8 mouse cellular contexts compared by ENCODE assay signal in the genomic region with DNA sequence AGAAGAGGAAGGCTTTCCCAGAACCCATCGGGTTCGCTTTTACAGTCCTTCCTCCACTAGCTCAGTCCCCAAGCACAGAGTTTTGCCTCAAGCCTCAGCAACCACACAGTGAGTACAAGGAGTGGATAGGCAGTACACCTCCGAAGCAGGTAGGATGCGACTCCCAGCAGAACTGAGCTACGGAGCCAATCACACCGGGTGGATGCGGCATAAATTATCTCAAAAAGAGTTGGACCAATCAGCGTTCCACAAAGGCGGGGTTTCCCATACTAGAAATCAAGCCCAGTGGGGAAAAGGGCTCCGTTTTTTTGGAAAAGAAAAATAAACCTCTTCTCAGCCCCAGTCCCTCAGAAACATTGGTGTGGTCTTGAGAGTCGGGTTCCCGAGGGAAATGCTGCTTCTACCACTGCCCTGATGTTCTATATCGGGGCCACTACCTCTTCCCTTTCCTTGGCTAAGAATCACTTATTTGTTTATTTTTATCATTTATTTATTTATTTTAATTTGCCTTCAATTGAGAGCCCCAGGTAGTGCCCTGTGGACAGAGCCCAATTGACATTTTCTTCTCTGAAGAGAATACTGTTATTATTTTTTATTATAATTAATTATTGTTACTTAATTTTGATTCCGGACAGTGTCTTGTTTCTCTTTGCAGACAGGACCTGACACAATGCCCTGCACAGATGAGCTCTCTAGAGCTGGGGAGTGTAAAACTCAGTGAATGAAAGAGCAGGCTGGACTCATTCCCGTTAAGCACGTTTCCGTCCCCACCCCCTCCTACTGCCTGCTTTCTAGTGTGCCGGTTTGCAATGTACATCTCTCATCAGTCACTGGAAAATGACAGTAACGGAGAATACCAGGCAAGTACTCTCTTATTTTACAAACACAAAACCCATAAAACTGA. TPM values are rescaled to one million over a fixed set of nuclear protein-coding genes. Genes with fewer than 3 reads are reported as not detected.
A peak's percentile ranks its signal among the peaks of the same experiment; 100 is the strongest.
DNase-seq lines count a peak whose midpoint lies in the region; ATAC-seq and TF ChIP-seq lines count a peak whose summit lies in the region.

A gene (minus strand): TSS at position 426 of the 904 bp plus-strand sequence.

- no peak for TF ChIP-seq POLR2A in thymus, adult 2 months (IDR thresholded peaks at IDR 0.05; ENCODE audit: control insufficient read depth, extremely low read depth, insufficient read depth, low read length, poor library complexity)

- no peak for TF ChIP-seq CTCF in kidney, postnatal 0 days (IDR thresholded peaks at IDR 0.05; ENCODE audit: low read depth)
- no peak for TF ChIP-seq CTCF in thymus, adult 2 months (IDR thresholded peaks at IDR 0.05; ENCODE audit: borderline replicate concordance, control insufficient read depth, extremely low read depth, insufficient read depth, low read length, poor library complexity)

- 2% methylated on average over 19 of the region's 19 CpGs for WGBS in kidney, postnatal 0 days
- WGBS in hindbrain, embryonic 10.5 days: 2% methylated on average over 19 of the region's 19 CpGs
- 11% methylated on average over 19 of the region's 19 CpGs for WGBS in thymus, adult 2 months

- ATAC-seq in kidney, postnatal 0 days (replicated peaks; ENCODE audit: low FRiP score, low read depth): peak; percentile 61

- H3K4me1 ChIP-seq in kidney, postnatal 0 days (replicated peaks; ENCODE audit: insufficient read depth, low read length): no peaks in the 10 kb centered on the region
- peaks cover 8% of the 10 kb centered on the region for H3K4me1 ChIP-seq in hindbrain, embryonic 10.5 days (replicated peaks)
- no peaks in the 10 kb centered on the region for H3K4me1 ChIP-seq in thymus, adult 2 months (replicated peaks; ENCODE audit: control insufficient read depth, insufficient read depth, low read length)

- peak; percentile 3 for DNase-seq in kidney, postnatal 0 days (ENCODE audit: low spot score)
- DNase-seq in kidney, adult 9 months: no peak
- peak; percentile 20 to 46 for DNase-seq in cerebellum, postnatal 4 days (ENCODE audit: low spot score in 2 of 2)
- peak; percentile 48 for DNase-seq in hindbrain, embryonic 10.5 days (ENCODE audit: low spot score)
- peak; percentile 73 to 85 for DNase-seq in left cerebral cortex, postnatal 14 days (ENCODE audit: low spot score in 2 of 2)
- peak; percentile 83 for DNase-seq in right cerebral cortex, adult 18-20 months
- DNase-seq in thymus, adult 18-20 months: no peak
- no peak for DNase-seq in thymus, adult 2 months

- no peak within 1 kb of the TSS for H3K9ac ChIP-seq in kidney, postnatal 0 days (ENCODE audit: low read depth, low read length)

- intact Hi-C loops in left cerebral cortex, postnatal 14 days (cut with DNase I): no loop called here

- peak within 1 kb of the TSS; percentile 52 for H3K4me2 ChIP-seq in kidney, postnatal 0 days (ENCODE audit: low read length)

- no peaks in the 10 kb centered on the region for H3K36me3 ChIP-seq in kidney, postnatal 0 days (ENCODE audit: insufficient read depth, low read length)
- no peaks in the 10 kb centered on the region for H3K36me3 ChIP-seq in hindbrain, embryonic 10.5 days
- H3K36me3 ChIP-seq in thymus, adult 2 months (ENCODE audit: control insufficient read depth, insufficient read depth, low read length): no peaks in the 10 kb centered on the region

- peak within 1 kb of the TSS; percentile 5; the same call in 1 of the 2 replicates for H3K4me3 ChIP-seq in kidney, postnatal 0 days (replicated peaks; ENCODE audit: low read depth, low read length)
- H3K4me3 ChIP-seq in hindbrain, embryonic 10.5 days: peak within 1 kb of the TSS; percentile 58
- H3K4me3 ChIP-seq in thymus, adult 2 months (ENCODE audit: control insufficient read depth, insufficient read depth, low read length): no peak within 1 kb of the TSS

- H3K27ac ChIP-seq in kidney, postnatal 0 days: no peak within 1 kb of the TSS
- peak within 1 kb of the TSS; percentile 16; the same call in 1 of the 2 replicates for H3K27ac ChIP-seq in hindbrain, embryonic 10.5 days
- no peak within 1 kb of the TSS for H3K27ac ChIP-seq in thymus, adult 2 months (ENCODE audit: control insufficient read depth, insufficient read depth, low read length)

- H3K27me3 ChIP-seq in kidney, postnatal 0 days (ENCODE audit: insufficient read depth, low read length): no peaks in the 10 kb centered on the region
- no peaks in the 10 kb centered on the region for H3K27me3 ChIP-seq in hindbrain, embryonic 10.5 days (ENCODE audit: insufficient read depth, poor library complexity, severe bottlenecking)
- H3K27me3 ChIP-seq in thymus, adult 2 months (ENCODE audit: control insufficient read depth, insufficient read depth, low read length): no peaks in the 10 kb centered on the region

- H3K9me3 ChIP-seq in kidney, postnatal 0 days (replicated peaks; ENCODE audit: low read length): no peaks in the 10 kb centered on the region
- H3K9me3 ChIP-seq in hindbrain, embryonic 10.5 days: no peaks in the 10 kb centered on the region

RNA-seq across cellular contexts. Expression of the gene that starts here (rescaled TPM):
- polyA plus RNA-seq in kidney, postnatal 0 days (2015; fragmentation: Nextera tagmentation; extraction: Ambion mirVana): 2.1 and 2.9 TPM in 2 replicates
- 0.66 and 0.82 TPM in 2 replicates for polyA plus RNA-seq in hindbrain, embryonic 10.5 days (2016; fragmentation: Nextera tagmentation; extraction: Ambion mirVana)
- total RNA-seq in left cerebral cortex, postnatal 14 days (2021): 10 to 100 TPM; 16.6 to 22.5 TPM
- not detected in 2 replicates for polyA plus RNA-seq in thymus, adult 2 months (2012; rRNA removed)

Comparison
In these comparisons a context has a peak if more than half of its experiments do, and no peak if none do; other contexts are left out.
1. DNase-seq: peak in kidney, postnatal 0 days (single experiment), cerebellum, postnatal 4 days (2 of 2), left cerebral cortex, postnatal 14 days (2 of 2) and right cerebral cortex, adult 18-20 months (single experiment); none in kidney, adult 9 months (single experiment), thymus, adult 18-20 months (0 of 2) and thymus, adult 2 months (single experiment).
2. Peak in DNase-seq, H3K4me3 ChIP-seq and H3K27ac ChIP-seq in hindbrain, embryonic 10.5 days; RNA of the gene not detected or under 1 TPM.